Mouse (Mus musculus) CH12.LX (cell line): ENCODE measurements around the gene Gm20388. TPM values are rescaled to one million over a fixed set of nuclear protein-coding genes. Genes with fewer than 3 reads are reported as not detected.

Experiments
- DNase-seq: peaks from one replicate; pipeline ENCODE4 v3.0.0-alpha.2; 2013; ENCODE audit errors: extremely low read depth
- H3K27ac ChIP-seq: 2 replicates; pipeline ENCODE4 v1.5.1; 2012; ENCODE audit warnings: low read depth, mild to moderate bottlenecking, control low read depth, moderate library complexity; ENCODE audit not compliant: insufficient read depth
- H3K27me3 ChIP-seq: replicated peaks from 2 replicates; pipeline ENCODE3; 2012; ENCODE audit warnings: inconsistent platforms
- H3K36me3 ChIP-seq, 2 experiments: replicated peaks in 1 of 2; 2 replicates each; pipeline versions ENCODE3 to v1.6.1; 2012; ENCODE audit warnings: inconsistent platforms in 1 of 2, low read length in 1 of 2, mild to moderate bottlenecking in 1 of 2, mixed read lengths in 1 of 2, moderate library complexity in 1 of 2; ENCODE audit not compliant: control insufficient read depth in 1 of 2, insufficient read depth in 1 of 2
- H3K4me1 ChIP-seq, 2 experiments: 2 replicates each; pipeline ENCODE4 v1.6.1; 2012; ENCODE audit warnings: inconsistent platforms in 1 of 2, moderate library complexity in 1 of 2; ENCODE audit not compliant: insufficient read depth in 2 of 2, control insufficient read depth in 1 of 2
- H3K4me2 ChIP-seq: 2 replicates; pipeline ENCODE4 v1.6.1; 2012; ENCODE audit warnings: low read depth, mild to moderate bottlenecking, control low read depth; ENCODE audit not compliant: poor library complexity, insufficient read depth, severe bottlenecking
- H3K4me3 ChIP-seq, 3 experiments: fragments of 150-350 bp in 1 of 3; sonication (generic) in 1 of 3; replicated peaks in 1 of 3; 2 replicates each; pipeline versions ENCODE3 to v1.5.1; 2011 to 2012; ENCODE audit warnings: low read depth in 2 of 3, low read length in 2 of 3, mild to moderate bottlenecking in 2 of 3, moderate library complexity in 2 of 3, control low read depth in 1 of 3, improper control_type of control experiment in 1 of 3, inconsistent platforms in 1 of 3, mixed read lengths in 1 of 3; ENCODE audit not compliant: poor library complexity in 1 of 3
- H3K79me2 ChIP-seq: replicated peaks from 2 replicates; pipeline ENCODE4 v1.6.1; 2012; ENCODE audit warnings: mild to moderate bottlenecking, moderate library complexity; ENCODE audit not compliant: control insufficient read depth, poor library complexity, insufficient read depth, severe bottlenecking; ENCODE audit errors: extremely low read depth
- H3K9ac ChIP-seq: 2 replicates; pipeline ENCODE4 v1.6.1; 2012; ENCODE audit warnings: low read depth, mild to moderate bottlenecking, control low read depth, moderate library complexity; ENCODE audit not compliant: insufficient read depth
- H3K9me3 ChIP-seq: replicated peaks from 2 replicates; pipeline ENCODE3; 2012; ENCODE audit warnings: low read length, inconsistent platforms, mixed read lengths
- BHLHE40 ChIP-seq: IDR thresholded peaks from 2 replicates; pipeline ENCODE4 v1.6.1; 2011; ENCODE audit warnings: mild to moderate bottlenecking, low read depth, low read length, improper control_type of control experiment
- CHD1 ChIP-seq: IDR thresholded peaks from 2 replicates; pipeline ENCODE4 v1.6.1; 2012; ENCODE audit warnings: low read depth, low read length, improper control_type of control experiment, inconsistent platforms
- CHD2 ChIP-seq: IDR thresholded peaks from 2 replicates; pipeline ENCODE4 v1.6.1; 2011; ENCODE audit warnings: low read length, improper control_type of control experiment
- CTCF ChIP-seq, 2 experiments: IDR thresholded peaks in 1 of 2; conservative IDR thresholded peaks in 1 of 2; 2 replicates each; pipeline ENCODE4 v1.5.1; 2011 to 2012; ENCODE audit warnings: low read depth in 2 of 2, low read length in 2 of 2, improper control_type of control experiment in 1 of 2, inconsistent platforms in 1 of 2, mild to moderate bottlenecking in 1 of 2, moderate library complexity in 1 of 2
- E2F4 ChIP-seq: IDR thresholded peaks from 2 replicates; pipeline ENCODE4 v1.6.1; 2011; ENCODE audit warnings: low read depth, low read length, improper control_type of control experiment; ENCODE audit not compliant: insufficient replicate concordance
- ELF1 ChIP-seq: IDR thresholded peaks from 2 replicates; pipeline ENCODE4 v1.6.1; 2014; ENCODE audit warnings: low read depth, mild to moderate bottlenecking, inconsistent platforms, low read length, improper control_type of control experiment
- ETS1 ChIP-seq: conservative IDR thresholded peaks from 2 replicates; pipeline ENCODE4 v1.6.1; 2012; ENCODE audit warnings: low read depth, mild to moderate bottlenecking, inconsistent platforms, low read length, improper control_type of control experiment, moderate library complexity
- GABPA ChIP-seq: IDR thresholded peaks from 2 replicates; pipeline ENCODE4 v1.6.1; 2012; ENCODE audit warnings: low read depth, low read length, improper control_type of control experiment, inconsistent platforms; ENCODE audit not compliant: insufficient replicate concordance
- JUN ChIP-seq: IDR thresholded peaks from 2 replicates; pipeline ENCODE4 v1.6.1; 2011; ENCODE audit warnings: low read depth, mild to moderate bottlenecking, low read length, improper control_type of control experiment, moderate library complexity; ENCODE audit not compliant: insufficient read depth
- JUND ChIP-seq: conservative IDR thresholded peaks from 2 replicates; pipeline ENCODE4 v1.6.1; 2011; ENCODE audit warnings: low read depth, low read length, improper control_type of control experiment
- KAT2A ChIP-seq: IDR thresholded peaks from 2 replicates; pipeline ENCODE4 v1.6.1; 2012; ENCODE audit warnings: low read length, improper control_type of control experiment, inconsistent platforms; ENCODE audit not compliant: insufficient replicate concordance
- MAZ ChIP-seq: IDR thresholded peaks from 2 replicates; pipeline ENCODE4 v1.6.1; 2012; ENCODE audit warnings: low read depth, mild to moderate bottlenecking, inconsistent platforms, low read length, improper control_type of control experiment, moderate library complexity
- MEF2A ChIP-seq: IDR thresholded peaks from 2 replicates; pipeline ENCODE4 v1.6.1; 2014; ENCODE audit warnings: low read depth, mild to moderate bottlenecking, inconsistent platforms, low read length, improper control_type of control experiment, borderline replicate concordance
- MXI1 ChIP-seq: IDR thresholded peaks from 2 replicates; pipeline ENCODE4 v1.6.1; 2011; ENCODE audit warnings: mild to moderate bottlenecking, low read depth, low read length, improper control_type of control experiment
- POLR2A ChIP-seq: IDR thresholded peaks from 2 replicates; pipeline ENCODE4 v1.6.1; 2011; ENCODE audit warnings: low read depth, mild to moderate bottlenecking, improper control_type of control experiment, low read length
- POLR2AphosphoS2 ChIP-seq: IDR thresholded peaks from 2 replicates; pipeline ENCODE4 v1.6.1; 2011; ENCODE audit warnings: low read depth, low read length, improper control_type of control experiment
- RCOR1 ChIP-seq: conservative IDR thresholded peaks from 2 replicates; pipeline ENCODE4 v1.6.1; 2012; ENCODE audit warnings: low read depth, mild to moderate bottlenecking, inconsistent platforms, low read length, improper control_type of control experiment
- SIN3A ChIP-seq: IDR thresholded peaks from 2 replicates; pipeline ENCODE4 v1.6.1; 2012; ENCODE audit warnings: low read length, improper control_type of control experiment, inconsistent platforms
- TBP ChIP-seq: conservative IDR thresholded peaks from 2 replicates; pipeline ENCODE4 v1.6.1; 2011; ENCODE audit warnings: low read depth, low read length, improper control_type of control experiment
- TCF12 ChIP-seq: IDR thresholded peaks from 2 replicates; pipeline ENCODE4 v1.6.1; 2014; ENCODE audit warnings: low read depth, mild to moderate bottlenecking, inconsistent platforms, low read length, improper control_type of control experiment
- ZC3H11A ChIP-seq: IDR thresholded peaks from 2 replicates; pipeline ENCODE4 v1.6.1; 2012; ENCODE audit warnings: low read depth, mild to moderate bottlenecking, inconsistent platforms, low read length, improper control_type of control experiment
- ZKSCAN1 ChIP-seq: IDR thresholded peaks from 2 replicates; pipeline ENCODE4 v1.6.1; 2012; ENCODE audit warnings: low read depth, inconsistent platforms, low read length, improper control_type of control experiment, borderline replicate concordance
- ZNF384 ChIP-seq: IDR thresholded peaks from 2 replicates; pipeline ENCODE4 v1.6.1; 2012; ENCODE audit warnings: low read depth, low read length, improper control_type of control experiment, inconsistent platforms
- dilution Hi-C: fragments of 300-500 bp; cut with MboI; formaldehyde crosslinking; loops from 2 replicates; pipeline ENCODE4 v1.14.3; 2020; ENCODE audit warnings: low sequenced_read_pairs; ENCODE audit not compliant: extremely low pct_unique_long_range_greater_than_20kb, extremely low pct_ligation_motif_present
- in situ Hi-C: fragments of 300-500 bp; cut with MboI; formaldehyde crosslinking; loops from 3 replicates; pipeline ENCODE4 v1.14.3; 2019; ENCODE audit warnings: low sequenced_read_pairs, low pct_ligation_motif_present, low pct_unique_long_range_greater_than_20kb, mixed read lengths
- polyA plus RNA-seq: library from polyadenylated mRNA; unstranded; fragments of >175 nt; gene quantifications from 2 replicates; pipeline ENCODE4 v1.2.1, GENCODE M21; 2012; ENCODE audit warnings: low read depth; ENCODE audit not compliant: insufficient read length
- total RNA-seq, 2 experiments: library from RNA; depleted of rRNA; stranded (reverse); fragments of 300-350 nt in 1 of 2; fragments of >200 nt in 1 of 2; gene quantifications; 2 replicates each; pipeline ENCODE4 v1.2.3; 2012 to 2014

Gm20388 gene
- total and polyA plus RNA-seq, 3 experiments, result 14.8 to 26.3 (median 22.2) TPM

DNA sequence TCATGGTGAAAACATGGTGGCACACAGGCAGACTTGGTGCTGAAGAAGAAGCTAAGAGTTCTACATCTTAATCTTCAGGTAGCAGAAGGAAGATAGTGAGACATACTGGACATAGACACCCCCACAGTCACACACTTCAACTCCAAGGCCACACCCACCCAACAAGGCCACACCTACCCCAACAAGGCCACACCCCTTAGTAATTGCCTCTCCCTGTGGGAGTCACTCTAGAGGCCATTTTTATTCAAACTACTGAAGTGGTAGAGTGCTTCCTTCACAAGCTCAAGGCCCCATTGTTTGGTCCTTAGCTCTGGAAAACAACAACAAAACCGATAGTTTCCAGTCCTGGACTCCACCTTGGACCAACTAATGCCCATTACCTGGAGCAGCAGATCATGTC lies 235.4 kb downstream of the Gm20388 start:
- dilution Hi-C loops (no loop called here), in situ Hi-C loops (no loop called here)
- Histone ChIP-seq H3K27me3 (peaks cover 82% of the 10 kb centered on the region), H3K27ac (no peak overlapping the region), H3K9ac (no peak overlapping the region), H3K4me1 (no peaks in the 10 kb centered on the region), H3K4me2 (no peak overlapping the region), H3K9me3 (no peaks in the 10 kb centered on the region), H3K4me3 (no peak overlapping the region), H3K79me2 (no peaks in the 10 kb centered on the region), H3K36me3 (no peaks in the 10 kb centered on the region)
- DNase-seq, result no peak
- TF ChIP-seq POLR2A (no peak), RCOR1 (no peak), POLR2AphosphoS2 (no peak), BHLHE40 (no peak), SIN3A (no peak), ZC3H11A (no peak), JUND (no peak), ZKSCAN1 (no peak), GABPA (no peak), JUN (no peak), MXI1 (no peak), CHD1 (no peak), TCF12 (no peak), KAT2A (no peak), ELF1 (no peak), TBP (no peak), CHD2 (no peak), ZNF384 (no peak), CTCF (conservative IDR thresholded peaks at IDR 0.05 in 1 of 2, IDR thresholded peaks at IDR 0.05 in 1 of 2; ENCODE audit: low read depth in 2 of 2, low read length in 2 of 2) (no peak), ETS1 (no peak)

- H3K9ac ChIP-seq, result no peak overlapping the region
- H3K27me3 ChIP-seq, result peaks cover 85% of the 10 kb centered on the region
- TF ChIP-seq TBP (no peak), MXI1 (no peak), MEF2A (no peak), E2F4 (no peak), MAZ (no peak)
- TF ChIP-seq, all 38 proteins: peak for 0
- Histone ChIP-seq H3K9me3 (no peaks in the 10 kb centered on the region), H3K27ac (no peak overlapping the region), H3K36me3 (no peaks in the 10 kb centered on the region), H3K4me1 (no peaks in the 10 kb centered on the region), H3K79me2 (no peaks in the 10 kb centered on the region), H3K4me2 (no peak overlapping the region), H3K4me3 (no peak overlapping the region)
- dilution Hi-C loops, result no loop called here
- DNase-seq, result no peak
- in situ Hi-C loops, result no loop called here
These were observed 239.4 kb downstream of the Gm20388 start for GRCm38 (mm10) chr8:120150028-120150427.
